Mouse (Mus musculus) liver, embryonic 14.5 days (tissue): ENCODE data around the gene Gm266. TPM values are rescaled to one million over a fixed set of nuclear protein-coding genes. Genes with fewer than 3 reads are reported as not detected.
"Not testable (repeated sequence)": the region's sequence is repeated elsewhere in the genome, so short reads cannot be mapped to it uniquely, and the experiment has no call there.

ENCODE experiments used
- ATAC-seq: fragments of 200-750 bp; cut with Nextera tagmentation; 2 replicates; pipeline ENCODE4 v1.8.0; 2017; ENCODE audit warnings: moderate number of reproducible peaks, mild to moderate bottlenecking, moderate library complexity; ENCODE audit not compliant: insufficient read depth
- DNase-seq, 3 experiments: peaks; one replicate each; pipeline ENCODE4 v3.0.0-alpha.2; 2012 to 2013; ENCODE audit warnings: low read depth in 3 of 3, low spot score in 3 of 3
- H3K27ac ChIP-seq: fragments of 300-500 bp; sonication (generic); 2 replicates; pipeline ENCODE4 v1.5.1; 2014; ENCODE audit warnings: moderate library complexity, mild to moderate bottlenecking, control low read depth, inconsistent platforms
- H3K27me3 ChIP-seq: fragments of 300-500 bp; sonication (generic); 2 replicates; pipeline ENCODE4 v1.6.1; 2014; ENCODE audit warnings: mild to moderate bottlenecking, low read length, moderate library complexity; ENCODE audit not compliant: control insufficient read depth, insufficient read depth
- H3K36me3 ChIP-seq: fragments of 300-500 bp; sonication (generic); replicated peaks from 2 replicates; pipeline ENCODE4 v1.6.1; 2014; ENCODE audit warnings: low read depth; ENCODE audit not compliant: control insufficient read depth, insufficient read depth
- H3K4me1 ChIP-seq, 2 experiments: fragments of 200-500 bp in 1 of 2; fragments of 300-500 bp in 1 of 2; sonication (generic) in 1 of 2; replicated peaks; 2 replicates each; pipeline ENCODE4 v1.6.1; 2012 to 2014; ENCODE audit warnings: antibody characterized with exemption in 1 of 2, inconsistent platforms in 1 of 2, low read length in 1 of 2; ENCODE audit not compliant: control insufficient read depth in 2 of 2, insufficient read depth in 2 of 2
- H3K4me2 ChIP-seq: fragments of 300-500 bp; sonication (generic); 2 replicates; pipeline ENCODE4 v1.6.1; 2014; ENCODE audit warnings: low read depth, mild to moderate bottlenecking, control low read depth, moderate library complexity
- H3K4me3 ChIP-seq, 2 experiments: fragments of 200-500 bp in 1 of 2; fragments of 300-500 bp in 1 of 2; sonication (generic) in 1 of 2; 2 replicates each; pipeline ENCODE4 v1.5.1; 2012 to 2014; ENCODE audit warnings: low read depth in 2 of 2, low read length in 2 of 2, mild to moderate bottlenecking in 2 of 2, control low read depth in 1 of 2, inconsistent platforms in 1 of 2, moderate library complexity in 1 of 2; ENCODE audit not compliant: insufficient read depth in 1 of 2
- H3K9ac ChIP-seq: fragments of 300-500 bp; sonication (generic); replicated peaks from 2 replicates; pipeline ENCODE4 v1.6.1; 2014; ENCODE audit warnings: mild to moderate bottlenecking, control low read depth, moderate library complexity
- H3K9me3 ChIP-seq: fragments of 300-500 bp; sonication (generic); 2 replicates; pipeline ENCODE4 v1.6.1; 2016; ENCODE audit warnings: low read length, mixed read lengths; ENCODE audit not compliant: control insufficient read depth
- CTCF ChIP-seq: IDR thresholded peaks from 2 replicates; pipeline ENCODE4 v1.5.1; 2016; ENCODE audit warnings: antibody characterized with exemption, low read depth, control low read depth
- EP300 ChIP-seq: IDR thresholded peaks from 2 replicates; pipeline ENCODE4 v1.6.1; 2016; ENCODE audit warnings: antibody characterized with exemption, low read depth
- WGBS: fragments of 180-500 bp; shearing (Covaris S2); extraction: QIAGEN DNeasy Blood & Tissue Kit; methylation state at CpG from one replicate; pipeline ENCODE4 v1.1.7; 2014; ENCODE audit not compliant: insufficient replicate concordance; 5-methylcytosine and 5-hydroxymethylcytosine counted together
- polyA plus RNA-seq, 2 experiments: library from polyadenylated mRNA; depleted of rRNA in 1 of 2; stranded (reverse) in 1 of 2; unstranded in 1 of 2; fragments of >200 nt; fragmentation: Nextera tagmentation in 1 of 2; extraction: Ambion mirVana in 1 of 2; gene quantifications; 2 replicates each; pipeline versions ENCODE4 v1.2.1 to v1.2.3; 2012 to 2014

Gm266 gene
- polyA plus RNA-seq, 2 experiments, result 0.42 to 0.61 TPM

- TF ChIP-seq CTCF (no peak), EP300 (no peak)
- H3K27ac ChIP-seq, result no peak overlapping the region
- WGBS, result 69% methylated on average over 5 of the region's 5 CpGs
- H3K4me3 ChIP-seq, result no peak overlapping the region
- DNase-seq (no peak), ATAC-seq (no peak)
- no peaks in the 10 kb centered on the region for H3K36me3 ChIP-seq
- no peak overlapping the region for H3K9ac ChIP-seq
- peaks cover 3% of the 10 kb centered on the region for H3K9me3 ChIP-seq
- no peaks in the 10 kb centered on the region for H3K27me3 ChIP-seq
- H3K4me1 ChIP-seq, result peaks cover 43 to 48% of the 10 kb centered on the region in 2 experiments
- H3K4me2 ChIP-seq, result no peak overlapping the region
These were observed 28.1 kb upstream of the Gm266 start for GRCm38 (mm10) chr12:111513673-111514072.

DNA sequence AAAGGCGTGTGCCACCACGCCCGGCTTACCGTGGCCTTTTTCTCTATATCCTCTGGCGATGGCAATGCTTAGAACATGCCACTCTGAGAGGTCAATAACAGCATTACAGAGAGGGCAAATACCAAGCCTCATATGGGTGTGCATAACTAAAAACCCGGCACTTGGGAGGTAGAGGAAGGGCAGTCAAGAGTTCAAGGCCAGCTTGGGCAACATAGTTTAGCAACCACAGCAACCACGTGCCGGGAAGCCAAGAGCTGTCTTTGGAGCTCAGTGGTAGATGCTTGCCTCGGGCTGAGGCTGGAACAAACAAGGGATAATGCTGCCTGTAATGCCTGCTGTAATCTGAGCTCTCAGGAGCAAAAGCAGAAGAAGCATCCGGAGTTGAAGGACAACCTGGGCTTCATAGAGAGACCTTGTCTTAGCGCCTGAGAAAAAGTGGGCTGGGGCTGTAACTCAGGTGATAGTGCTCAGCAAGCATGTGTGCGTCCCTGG is 27.0 kb upstream of the Gm266 start:
- Histone ChIP-seq H3K27me3 (no peaks in the 10 kb centered on the region), H3K9ac (no peak overlapping the region), H3K27ac (no peak overlapping the region), H3K36me3 (no peaks in the 10 kb centered on the region), H3K4me2 (no peak overlapping the region), H3K4me1 (peaks cover 43 to 49% of the 10 kb centered on the region in 2 experiments), H3K9me3 (peaks cover 3% of the 10 kb centered on the region), H3K4me3 (no peak overlapping the region)
- 83% methylated on average over 12 of the region's 12 CpGs for WGBS
- ATAC-seq (no peak), DNase-seq (no peak)
- TF ChIP-seq CTCF (no peak), EP300 (no peak)

DNA sequence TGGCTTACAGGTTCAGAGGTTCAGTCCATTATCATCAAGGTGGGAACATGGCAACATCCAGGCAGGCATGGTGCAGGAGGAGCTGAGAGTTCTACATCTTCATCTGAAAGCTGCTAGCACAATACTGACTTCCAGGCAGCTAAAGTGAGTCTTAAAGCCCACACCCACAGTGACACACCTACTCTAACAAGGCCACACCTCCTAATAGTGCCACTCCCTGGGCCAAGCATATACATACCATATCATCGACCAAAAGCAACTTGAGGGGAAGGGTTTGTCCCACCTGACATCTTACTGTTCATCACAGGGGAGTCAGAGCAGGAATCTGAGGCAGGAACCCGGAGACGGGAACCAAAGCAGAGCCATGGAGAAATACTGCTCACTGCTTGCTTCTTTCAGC is 22.8 kb upstream of the Gm266 start:
- H3K27me3 ChIP-seq, DNase-seq, H3K36me3 ChIP-seq, H3K9me3 ChIP-seq: not testable (repeated sequence)
- ATAC-seq, result peak; percentile 83
- peaks cover 14 to 26% of the 10 kb centered on the region in 2 experiments for H3K4me1 ChIP-seq
- peak overlapping the region; percentile 77; the same call in 1 of the 2 replicates for H3K27ac ChIP-seq
- 55% methylated on average over 3 of the region's 3 CpGs for WGBS
- peak overlapping the region; percentile 42 for H3K4me2 ChIP-seq
- H3K4me3 ChIP-seq, result peak overlapping the region; percentile 45 to 52
- H3K9ac ChIP-seq, result peak overlapping the region; percentile 38

GRCm38 (mm10) chr12:111507962-111508361 is 22.3 kb upstream of the Gm266 start:
- 71% methylated on average over 10 of the region's 10 CpGs for WGBS
- no peak for TF ChIP-seq EP300
- no peak for TF ChIP-seq CTCF
- peak; percentile 49; the same call in 1 of the 2 replicates for ATAC-seq
- H3K9ac ChIP-seq, result peak overlapping the region; percentile 38
- H3K4me3 ChIP-seq, result peak overlapping the region; percentile 45 to 52
- H3K4me1 ChIP-seq, result peaks cover 14 to 26% of the 10 kb centered on the region in 2 experiments
- DNase-seq, result no peak
- H3K36me3 ChIP-seq, result no peaks in the 10 kb centered on the region
- no peaks in the 10 kb centered on the region for H3K9me3 ChIP-seq
- H3K27me3 ChIP-seq, result no peaks in the 10 kb centered on the region; the same call in none of the 2 replicates
- H3K4me2 ChIP-seq, result peak overlapping the region; percentile 42
- peak overlapping the region; percentile 77 for H3K27ac ChIP-seq

GRCm38 (mm10) chr12:111507001-111507400 is 21.4 kb upstream of the Gm266 start:
- no peaks in the 10 kb centered on the region for H3K9me3 ChIP-seq
- TF ChIP-seq EP300 (no peak), CTCF (peak; percentile 47)
- H3K36me3 ChIP-seq, result no peaks in the 10 kb centered on the region
- DNase-seq, result no peak
- H3K4me2 ChIP-seq, result no peak overlapping the region
- 36% methylated on average over 5 of the region's 5 CpGs for WGBS
- H3K9ac ChIP-seq, result no peak overlapping the region
- no peaks in the 10 kb centered on the region; the same call in none of the 2 replicates for H3K27me3 ChIP-seq
- H3K4me3 ChIP-seq, result no peak overlapping the region
- no peak overlapping the region for H3K27ac ChIP-seq
- H3K4me1 ChIP-seq, result peaks cover 14 to 26% of the 10 kb centered on the region in 2 experiments
- ATAC-seq, result no peak
